11 mouse cellular contexts compared by ENCODE assay signal in genomic region chr9:48734725-48735465, GRCm38 (mm10).
DNase-seq lines count a peak whose midpoint lies in the region; ATAC-seq and TF ChIP-seq lines count a peak whose summit lies in the region.
"Had no signal": no experiment of that assay in that cellular context is flagged by ENCODE, and none has a peak within 500 bp of the region (broad histone marks: within the 10 kb centered on the region; RNA-seq: fewer than 3 reads in every experiment).

No protein-coding gene starts in this region.

- H3K4me1 ChIP-seq in forebrain, embryonic 13.5 days = peaks cover 98% of the 10 kb centered on the region
- peaks cover 77% of the 10 kb centered on the region for H3K4me1 ChIP-seq in hindbrain, embryonic 14.5 days (replicated peaks; ENCODE audit: control insufficient read depth, insufficient read depth, low read length)
- peaks cover 67% of the 10 kb centered on the region for H3K4me1 ChIP-seq in neural tube, embryonic 14.5 days (ENCODE audit: control insufficient read depth, insufficient read depth, low read length)

- H3K4me2 ChIP-seq in forebrain, embryonic 13.5 days = no peak overlapping the region
- no peak overlapping the region for H3K4me2 ChIP-seq in hindbrain, embryonic 14.5 days (replicated peaks)
- H3K4me2 ChIP-seq in neural tube, embryonic 14.5 days (ENCODE audit: low read depth, low read length) = no peak overlapping the region

- WGBS in forebrain, embryonic 13.5 days = 85% methylated on average over 12 of the region's 12 CpGs
- 79% methylated on average over 12 of the region's 12 CpGs for WGBS in hindbrain, embryonic 14.5 days
- WGBS in neural tube, embryonic 14.5 days = 80% methylated on average over 12 of the region's 12 CpGs

- H3K27me3 ChIP-seq in forebrain, embryonic 13.5 days = peaks cover 25% of the 10 kb centered on the region
- no peaks in the 10 kb centered on the region for H3K27me3 ChIP-seq in hindbrain, embryonic 14.5 days (ENCODE audit: control insufficient read depth, insufficient read depth, low read length)
- no peaks in the 10 kb centered on the region; the same call in 1 of the 2 replicates for H3K27me3 ChIP-seq in neural tube, embryonic 14.5 days (ENCODE audit: control insufficient read depth, insufficient read depth, low read length)
- H3K27me3 ChIP-seq: CH12.LX had no signal

- H3K9ac ChIP-seq in forebrain, embryonic 13.5 days = 0 out of 2 replicates have a peak overlapping the region, but pooled peaks have one; percentile 1
- 0 out of 2 replicates have a peak overlapping the region, but pooled peaks have one; percentile 42 for H3K9ac ChIP-seq in hindbrain, embryonic 14.5 days
- no peak overlapping the region for H3K9ac ChIP-seq in neural tube, embryonic 14.5 days (replicated peaks; ENCODE audit: low read depth, low read length)
- H3K9ac ChIP-seq: embryonic facial prominence, embryonic 15.5 days; liver, embryonic 14.5 days had no signal

- H3K36me3 ChIP-seq in forebrain, embryonic 13.5 days (ENCODE audit: poor library complexity, severe bottlenecking) = no peaks in the 10 kb centered on the region
- no peaks in the 10 kb centered on the region for H3K36me3 ChIP-seq in hindbrain, embryonic 14.5 days (replicated peaks; ENCODE audit: control insufficient read depth, insufficient read depth)
- no peaks in the 10 kb centered on the region for H3K36me3 ChIP-seq in neural tube, embryonic 14.5 days (ENCODE audit: control insufficient read depth, insufficient read depth, low read length)
- H3K36me3 ChIP-seq: embryonic facial prominence, embryonic 15.5 days had no signal

- ATAC-seq in forebrain, embryonic 13.5 days = no peak
- no peak for ATAC-seq in hindbrain, embryonic 14.5 days (ENCODE audit: low FRiP score)
- no peak for ATAC-seq in neural tube, embryonic 14.5 days (ENCODE audit: low read depth)

- DNase-seq in layer of hippocampus, adult 2 months (ENCODE audit: low spot score in 2 of 2) = no peak
- DNase-seq in layer of hippocampus, adult 11-12 months (ENCODE audit: low spot score) = no peak
- DNase-seq in hindbrain, embryonic 14.5 days (ENCODE audit: low spot score) = no peak
- DNase-seq in right cerebral cortex, postnatal 36 days (ENCODE audit: low spot score in 2 of 2) = no peak
- no peak for DNase-seq in c-Kit-positive CD71-positive TER-119-positive erythroid progenitor cells, embryonic 14.5 days (ENCODE audit: low spot score)
- DNase-seq: adrenal gland, postnatal 36 days had no signal

- H3K9me3 ChIP-seq in forebrain, embryonic 13.5 days (replicated peaks) = no peaks in the 10 kb centered on the region
- H3K9me3 ChIP-seq in hindbrain, embryonic 14.5 days (ENCODE audit: control insufficient read depth, low read length) = no peaks in the 10 kb centered on the region
- no peaks in the 10 kb centered on the region for H3K9me3 ChIP-seq in neural tube, embryonic 14.5 days (ENCODE audit: control insufficient read depth, low read length)
- H3K9me3 ChIP-seq: embryonic facial prominence, embryonic 15.5 days had no signal

- H3K4me3 ChIP-seq in layer of hippocampus, adult 2 months = no peak overlapping the region; the same call in 1 of the 2 replicates
- H3K4me3 ChIP-seq in forebrain, embryonic 13.5 days = no peak overlapping the region
- H3K4me3 ChIP-seq in hindbrain, embryonic 14.5 days (replicated peaks; ENCODE audit: low read length) = no peak overlapping the region
- no peak overlapping the region for H3K4me3 ChIP-seq in neural tube, embryonic 14.5 days (ENCODE audit: low read depth, low read length)
- H3K4me3 ChIP-seq: embryonic facial prominence, embryonic 15.5 days had no signal

- no peak for TF ChIP-seq CTCF in layer of hippocampus, adult 2 months (conservative IDR thresholded peaks at IDR 0.05)

- H3K27ac ChIP-seq in layer of hippocampus, adult 2 months = peak overlapping the region; percentile 99
- H3K27ac ChIP-seq in forebrain, embryonic 13.5 days = peak overlapping the region; percentile 69; the same call in 1 of the 2 replicates
- H3K27ac ChIP-seq in hindbrain, embryonic 14.5 days = peak overlapping the region; percentile 80
- H3K27ac ChIP-seq in neural tube, embryonic 14.5 days (ENCODE audit: low read depth, low read length) = peak overlapping the region; percentile 58
- H3K27ac ChIP-seq: liver, embryonic 14.5 days had no signal
